Mouse (Mus musculus): ENCODE results near the gene Nyap2. TPM values are rescaled to one million over a fixed set of nuclear protein-coding genes. Genes with fewer than 3 reads are reported as not detected.
"Not testable (repeated sequence)": the region's sequence is repeated elsewhere in the genome, so short reads cannot be mapped to it uniquely, and the experiment has no call there.

Nyap2 gene
- polyA plus RNA-seq, 2 experiments from 2014 or later: not detected

DNA sequence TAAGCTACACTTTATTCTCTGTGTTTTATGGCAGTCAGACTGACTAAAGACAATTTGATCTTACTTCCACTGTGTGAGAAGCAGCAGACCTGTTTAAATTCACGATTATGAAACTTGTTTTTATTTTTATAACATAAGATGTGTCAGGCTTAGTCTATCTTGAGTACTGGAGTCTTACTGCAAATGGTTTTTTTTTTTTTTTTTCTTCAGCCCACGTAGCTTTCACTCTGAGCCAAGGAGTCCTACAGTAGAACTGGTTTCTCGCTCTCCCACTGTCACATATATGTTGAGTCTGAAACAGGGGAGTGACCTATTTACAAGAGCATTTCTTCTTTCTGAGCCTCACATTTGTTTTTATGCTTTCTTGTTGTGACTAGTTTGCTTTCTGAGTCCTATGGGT, 103.9 kb downstream of the Nyap2 start:
- ATAC-seq: no peak

DNA sequence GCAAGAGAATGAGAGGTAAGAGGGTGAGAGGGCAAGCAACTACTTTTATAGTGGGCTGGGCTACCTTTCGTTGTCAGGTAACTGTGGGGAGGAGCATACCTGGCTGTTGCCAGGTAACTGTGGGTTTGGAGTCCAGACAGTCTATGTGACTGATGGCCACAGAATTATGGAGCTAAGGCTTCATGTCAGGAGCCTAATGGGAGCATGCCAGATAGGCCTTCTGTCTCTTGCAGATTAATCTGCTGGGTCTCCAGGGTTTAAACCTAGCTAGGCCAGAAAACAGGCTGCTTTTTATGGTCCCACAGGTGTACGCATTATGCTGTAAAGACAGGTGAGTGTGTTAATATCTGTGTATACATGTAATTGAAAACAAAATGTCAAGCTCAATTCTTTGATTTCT, 132.8 kb downstream of the Nyap2 start:
- no peak for ATAC-seq

DNA sequence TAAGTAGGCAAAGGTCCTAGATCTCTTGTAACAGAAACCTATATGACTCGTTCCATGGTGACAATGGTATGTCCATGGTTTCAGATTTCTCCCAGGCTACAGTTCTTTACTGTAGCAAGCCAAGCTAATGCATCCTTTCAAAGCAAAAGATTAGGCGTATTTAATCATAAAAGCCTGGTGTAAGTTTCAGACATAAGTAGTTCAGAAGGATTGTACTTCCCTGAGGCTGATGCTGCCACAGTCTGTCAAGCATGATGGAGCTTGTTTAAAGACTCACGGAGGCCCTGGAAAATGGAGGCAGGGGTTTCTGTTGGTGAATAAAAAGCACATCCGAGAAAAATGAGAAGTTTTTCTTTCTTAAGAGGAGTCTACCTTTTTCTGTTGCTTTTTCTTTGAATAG, 134.7 kb downstream of the Nyap2 start:
- ATAC-seq: no peak

DNA sequence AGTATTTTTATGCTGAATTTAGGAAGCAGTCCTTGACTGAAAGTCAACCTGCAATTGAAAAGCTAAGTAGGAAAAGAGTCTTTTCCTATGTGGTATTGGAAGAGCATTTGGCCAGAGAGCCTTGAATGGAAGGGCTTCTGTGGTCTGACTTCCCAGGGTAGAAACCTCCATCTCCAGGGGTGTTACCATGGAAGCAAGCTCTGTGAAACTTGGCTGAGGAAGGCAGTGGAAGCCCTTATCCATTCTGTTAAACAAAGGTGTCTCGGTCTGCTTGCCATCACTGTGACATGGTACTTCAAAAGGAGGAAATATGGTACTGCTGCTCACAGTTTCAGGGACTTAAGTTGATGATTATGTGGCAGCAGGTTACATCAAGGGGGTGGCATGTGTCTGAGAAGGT, 143.0 kb downstream of the Nyap2 start:
- ATAC-seq: no peak

- no peak for ATAC-seq
Measured at GRCm38 (mm10) chr1:81231759-81232406, 155.1 kb downstream of the Nyap2 start.

DNA sequence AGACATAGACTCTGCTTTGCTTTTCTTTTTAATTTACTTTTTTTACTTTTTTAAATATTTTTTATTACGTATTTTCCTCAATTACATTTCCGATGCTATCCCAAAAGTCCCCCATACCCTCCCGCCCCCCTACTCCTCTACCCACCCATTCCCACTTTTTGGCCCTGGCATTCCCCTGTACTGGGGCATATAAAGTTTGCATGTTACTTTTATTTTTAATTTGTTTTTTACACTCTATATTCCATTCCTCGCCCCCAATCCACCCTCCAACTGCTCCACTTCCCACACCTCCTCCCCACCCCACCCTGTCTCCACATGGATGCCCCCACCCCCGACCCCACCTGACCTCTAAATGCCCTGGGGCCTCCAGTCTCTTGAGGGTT, 155.6 kb downstream of the Nyap2 start:
- ATAC-seq: not testable (repeated sequence)

DNA sequence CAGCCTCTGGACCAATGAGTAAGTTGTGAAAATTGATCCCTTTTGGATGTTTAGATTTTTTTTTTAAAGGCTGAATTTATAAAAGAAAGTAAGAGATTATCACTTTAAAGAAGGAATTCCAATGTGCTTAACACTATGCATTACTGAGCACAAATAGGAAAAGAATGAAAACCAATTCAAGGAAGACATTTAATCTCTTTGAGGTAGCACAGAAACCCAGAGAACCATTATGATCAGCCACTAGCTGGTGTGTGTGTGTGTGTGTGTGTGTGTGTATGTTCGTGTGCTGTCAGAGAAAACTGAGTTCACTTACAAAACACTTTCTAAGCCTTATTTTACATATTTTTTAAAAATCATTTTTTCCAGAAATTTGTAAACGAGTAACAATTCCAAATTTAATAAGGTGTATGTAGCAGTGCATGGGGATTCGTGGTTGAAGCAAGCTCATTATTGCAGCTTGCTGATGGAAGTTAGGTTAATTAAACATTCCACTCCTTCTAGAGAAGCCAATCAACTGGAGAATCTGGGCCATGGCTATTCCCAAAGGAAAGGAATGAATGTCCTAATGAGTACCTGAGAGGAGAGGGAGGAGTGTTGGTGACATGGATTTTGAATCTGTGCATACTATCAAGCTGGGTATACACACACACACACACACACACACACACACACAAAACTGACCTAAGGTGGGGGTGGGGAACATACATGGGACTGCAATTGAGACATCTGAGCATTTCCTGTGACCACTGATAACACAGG, 171.9 kb downstream of the Nyap2 start:
- ATAC-seq: no peak

DNA sequence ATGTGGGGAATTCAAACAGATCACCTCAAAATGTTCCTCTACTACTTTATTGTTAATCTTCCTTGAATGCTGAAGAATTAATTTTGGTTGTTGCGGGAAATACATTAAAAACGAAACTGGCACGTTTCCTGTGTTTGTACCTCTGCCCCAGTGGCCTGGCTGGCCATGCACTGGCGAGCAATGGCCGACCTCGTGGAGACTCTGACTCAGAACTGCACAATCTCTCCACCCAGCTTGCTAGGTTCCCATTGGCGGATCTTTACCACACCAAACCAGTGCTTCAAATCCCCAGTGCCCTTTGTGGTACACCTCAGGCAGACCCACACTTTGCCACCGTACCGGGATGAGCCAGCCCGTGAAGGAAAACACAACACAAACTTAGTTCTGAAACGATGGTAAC, 173.3 kb downstream of the Nyap2 start:
- no peak for ATAC-seq

GRCm38 (mm10) chr1:81266441-81266840, 189.7 kb downstream of the Nyap2 start:
- ATAC-seq: no peak

GRCm38 (mm10) chr1:81280978-81281377, 204.2 kb downstream of the Nyap2 start:
- no peak for ATAC-seq

DNA sequence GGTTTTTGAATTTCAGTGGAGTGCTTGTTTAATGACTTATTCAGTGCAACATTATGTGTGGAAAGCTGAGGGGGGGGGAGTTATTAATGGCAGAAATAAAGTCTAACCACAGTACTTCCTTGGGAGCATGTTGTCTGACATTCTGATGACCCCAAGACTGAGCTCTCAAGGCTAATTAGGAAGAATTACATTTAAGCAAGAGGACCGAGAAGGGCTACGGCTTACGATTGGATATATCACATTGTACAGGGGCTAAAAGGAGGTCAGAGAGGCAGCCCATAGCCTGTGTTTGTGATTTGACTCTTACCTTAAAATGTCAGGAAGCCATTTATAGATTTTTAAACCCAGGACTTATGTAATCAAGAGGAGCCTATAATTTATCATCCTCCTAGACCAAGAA, 208.9 kb downstream of the Nyap2 start:
- no peak for ATAC-seq

GRCm38 (mm10) chr1:81287088-81287487, 210.3 kb downstream of the Nyap2 start:
- ATAC-seq: no peak

GRCm38 (mm10) chr1:81300735-81301134, 224.0 kb downstream of the Nyap2 start:
- no peak for ATAC-seq

DNA sequence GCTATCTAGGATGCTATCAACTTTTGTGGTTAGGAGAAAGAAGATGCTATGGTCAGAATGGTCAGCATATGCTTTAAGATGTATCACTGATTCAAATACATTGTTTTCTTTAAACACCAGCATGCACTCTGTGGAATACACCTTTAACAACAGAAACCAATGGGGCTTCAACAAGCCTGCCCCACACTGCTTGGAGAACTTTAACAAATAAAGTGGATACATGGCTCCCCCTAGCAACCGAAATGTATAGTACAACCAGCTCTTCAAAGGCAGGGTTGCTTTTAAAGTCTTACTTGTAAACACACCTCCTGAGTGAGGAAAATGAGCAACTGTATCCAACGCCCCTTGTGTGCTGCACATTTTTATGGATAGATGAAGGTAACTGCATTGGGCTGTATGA, 224.9 kb downstream of the Nyap2 start:
- no peak for ATAC-seq

DNA sequence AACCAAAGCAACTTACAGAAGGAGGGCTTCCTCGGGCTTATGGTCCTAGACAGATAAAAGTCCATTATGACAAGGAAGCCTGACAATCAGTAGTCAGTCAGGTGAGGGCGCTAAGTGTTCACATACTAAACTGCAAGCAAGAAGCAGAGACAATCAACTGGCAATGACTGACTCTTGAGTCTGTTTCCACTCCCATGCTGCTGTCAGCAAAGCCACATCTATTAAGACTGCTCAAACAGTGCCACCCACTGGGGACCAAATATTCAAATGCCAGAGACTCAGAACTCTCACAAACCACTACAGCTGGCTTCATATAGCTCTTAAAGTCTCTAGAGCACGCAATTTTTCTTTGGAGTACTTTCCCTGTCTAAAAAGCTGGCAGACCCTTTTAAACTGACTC, 226.6 kb downstream of the Nyap2 start:
- no peak for ATAC-seq

GRCm38 (mm10) chr1:81307407-81307806, 230.7 kb downstream of the Nyap2 start:
- no peak for ATAC-seq

- no peak for ATAC-seq
Measured at GRCm38 (mm10) chr1:81307934-81308333, 231.2 kb downstream of the Nyap2 start.

- ATAC-seq: no peak
Measured at GRCm38 (mm10) chr1:81310087-81310626, 233.4 kb downstream of the Nyap2 start.

GRCm38 (mm10) chr1:81316403-81316994, 239.7 kb downstream of the Nyap2 start:
- peak; percentile 60 for ATAC-seq

DNA sequence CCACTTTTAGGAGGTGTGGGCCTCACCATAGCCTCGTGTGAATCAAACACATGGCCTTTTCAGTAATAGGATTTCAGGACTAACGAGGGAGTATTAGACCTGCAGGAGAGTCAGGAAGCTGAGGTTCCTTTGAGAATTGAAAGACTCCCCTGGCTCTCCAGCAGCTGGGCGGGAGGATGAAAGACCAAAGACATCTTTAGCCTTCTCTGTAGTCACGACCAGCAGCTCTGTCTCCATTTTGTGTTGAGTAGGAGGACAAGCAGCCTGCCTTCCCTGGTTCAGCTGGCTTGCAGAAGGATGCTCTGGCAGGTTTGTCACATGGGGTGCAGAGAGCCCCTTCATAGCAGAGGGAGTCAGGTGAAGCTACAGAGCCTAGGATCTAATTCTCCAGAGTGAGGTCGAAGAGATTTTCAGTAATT, 240.3 kb downstream of the Nyap2 start:
- no peak for ATAC-seq

- ATAC-seq: no peak
Measured at GRCm38 (mm10) chr1:81387722-81388121, 311.0 kb downstream of the Nyap2 start.
